Mouse (Mus musculus) forebrain, postnatal 0 days (tissue): ENCODE results near the gene Dap. TPM values are rescaled to one million over a fixed set of nuclear protein-coding genes. Genes with fewer than 3 reads are reported as not detected.

Experiments used
- ATAC-seq: fragments of 200-750 bp; cut with Nextera tagmentation; 2 replicates; pipeline ENCODE4 v1.8.0; 2017; ENCODE audit warnings: mild to moderate bottlenecking, moderate library complexity
- DNase-seq: peaks from one replicate; pipeline ENCODE4 v3.0.0-alpha.2; 2015
- H3K27ac ChIP-seq: fragments of 300-500 bp; sonication (generic); 2 replicates; pipeline ENCODE4 v1.5.1; 2014; ENCODE audit warnings: low read depth, mild to moderate bottlenecking, antibody characterized with exemption, low read length, moderate library complexity, mixed read lengths
- H3K27me3 ChIP-seq: fragments of 300-500 bp; sonication (generic); 2 replicates; pipeline ENCODE4 v1.6.1; 2014; ENCODE audit warnings: mild to moderate bottlenecking, low read length, mixed read lengths; ENCODE audit not compliant: insufficient read depth
- H3K36me3 ChIP-seq: fragments of 300-500 bp; sonication (generic); 2 replicates; pipeline ENCODE4 v1.6.1; 2014; ENCODE audit warnings: mild to moderate bottlenecking, moderate library complexity; ENCODE audit not compliant: insufficient read depth
- H3K4me1 ChIP-seq: fragments of 300-500 bp; sonication (generic); 2 replicates; pipeline ENCODE4 v1.6.1; 2014; ENCODE audit warnings: antibody characterized with exemption; ENCODE audit not compliant: insufficient read depth
- H3K4me2 ChIP-seq: fragments of 300-500 bp; sonication (generic); 2 replicates; pipeline ENCODE4 v1.6.1; 2014; ENCODE audit warnings: low read depth, mild to moderate bottlenecking, moderate library complexity
- H3K4me3 ChIP-seq: fragments of 300-500 bp; sonication (generic); 2 replicates; pipeline ENCODE4 v1.5.1; 2014; ENCODE audit warnings: low read depth, low read length, mixed read lengths
- H3K9ac ChIP-seq: fragments of 300-500 bp; sonication (generic); 2 replicates; pipeline ENCODE4 v1.6.1; 2014; ENCODE audit warnings: mild to moderate bottlenecking
- H3K9me3 ChIP-seq: fragments of 300-500 bp; sonication (generic); 2 replicates; pipeline ENCODE4 v1.6.1; 2016; ENCODE audit warnings: low read length
- CTCF ChIP-seq: sonication (generic); IDR thresholded peaks from 2 replicates; pipeline ENCODE4 v1.5.1; 2016; ENCODE audit warnings: antibody characterized with exemption, control low read depth, low read depth
- WGBS: fragments of 180-500 bp; shearing (Covaris S2); extraction: QIAGEN DNeasy Blood & Tissue Kit; methylation state at CpG from one replicate; pipeline ENCODE4 v1.1.7; 2014; 5-methylcytosine and 5-hydroxymethylcytosine counted together
- polyA plus RNA-seq: library from polyadenylated mRNA; unstranded; fragments of >200 nt; fragmentation: Nextera tagmentation; extraction: Ambion mirVana; gene quantifications from 2 replicates; pipeline ENCODE4 v1.2.1, GENCODE M21; 2015
- total RNA-seq: library from RNA; depleted of rRNA; stranded (reverse); fragments of >200 nt; gene quantifications from 2 replicates; pipeline ENCODE4 v1.2.3, GENCODE M21; 2014

Dap gene
- total and polyA plus RNA-seq, 2 experiments from 2014 or later, result 16.1 to 22.6 TPM

- H3K27ac ChIP-seq, result no peak overlapping the region
- no peaks in the 10 kb centered on the region for H3K27me3 ChIP-seq
Observed at GRCm38 (mm10) chr15:31207346-31208093, 16.6 kb upstream of the Dap start.

GRCm38 (mm10) chr15:31211910-31212309 lies 12.2 kb upstream of the Dap start:
- Histone ChIP-seq H3K36me3 (no peaks in the 10 kb centered on the region), H3K27ac (no peak overlapping the region), H3K4me2 (no peak overlapping the region), H3K4me1 (no peaks in the 10 kb centered on the region), H3K4me3 (no peak overlapping the region), H3K9ac (no peak overlapping the region), H3K9me3 (no peaks in the 10 kb centered on the region), H3K27me3 (no peaks in the 10 kb centered on the region)
- no peak for DNase-seq
- no peak for ATAC-seq
- WGBS, result 53% methylated on average over 7 of the region's 7 CpGs
- no peak for TF ChIP-seq CTCF

More at GRCm38 (mm10) chr15:31207346-31208093, 16.6 kb upstream of the Dap start:
- no peaks in the 10 kb centered on the region for H3K4me1 ChIP-seq
- 66% methylated on average over 9 of the region's 9 CpGs for WGBS
- H3K9ac ChIP-seq, result no peak overlapping the region
- no peaks in the 10 kb centered on the region for H3K36me3 ChIP-seq
- no peaks in the 10 kb centered on the region for H3K9me3 ChIP-seq
- H3K4me3 ChIP-seq, result no peak overlapping the region
- DNase-seq (peak; percentile 27), ATAC-seq (peak; percentile 67)
- no peak overlapping the region for H3K4me2 ChIP-seq
- TF ChIP-seq CTCF, result no peak

GRCm38 (mm10) chr15:31213619-31214270 lies 10.4 kb upstream of the Dap start:
- Histone ChIP-seq H3K4me1 (no peaks in the 10 kb centered on the region), H3K27me3 (no peaks in the 10 kb centered on the region), H3K27ac (no peak overlapping the region), H3K4me2 (no peak overlapping the region), H3K9me3 (no peaks in the 10 kb centered on the region), H3K4me3 (no peak overlapping the region), H3K36me3 (no peaks in the 10 kb centered on the region), H3K9ac (no peak overlapping the region)
- TF ChIP-seq CTCF, result no peak
- no peak for ATAC-seq
- no peak for DNase-seq
- 93% methylated on average over 3 of the region's 3 CpGs for WGBS

- ATAC-seq (no peak), DNase-seq (no peak)
- H3K9me3 ChIP-seq, result no peaks in the 10 kb centered on the region
- H3K4me3 ChIP-seq, result no peak overlapping the region
- 88% methylated on average over 6 of the region's 6 CpGs for WGBS
- H3K27me3 ChIP-seq, result no peaks in the 10 kb centered on the region
- H3K4me2 ChIP-seq, result no peak overlapping the region
- no peaks in the 10 kb centered on the region for H3K36me3 ChIP-seq
- peaks cover 3% of the 10 kb centered on the region; the same call in 1 of the 2 replicates for H3K4me1 ChIP-seq
- H3K9ac ChIP-seq, result no peak overlapping the region
- no peak for TF ChIP-seq CTCF
- H3K27ac ChIP-seq, result no peak overlapping the region
Observed at GRCm38 (mm10) chr15:31222216-31222615, 1.9 kb upstream of the Dap start.

GRCm38 (mm10) chr15:31223596-31224134 lies 449 bp upstream of the Dap start:
- ATAC-seq (no peak; the same call in 1 of the 2 replicates), DNase-seq (no peak)
- no peaks in the 10 kb centered on the region for H3K27me3 ChIP-seq
- peak overlapping the region; percentile 80 for H3K4me2 ChIP-seq
- H3K4me1 ChIP-seq, result peaks cover 3% of the 10 kb centered on the region; the same call in 1 of the 2 replicates
- peak overlapping the region; percentile 84 for H3K9ac ChIP-seq
- 38% methylated on average over 15 of the region's 15 CpGs for WGBS
- no peak for TF ChIP-seq CTCF
- peak overlapping the region; percentile 78 for H3K4me3 ChIP-seq
- no peaks in the 10 kb centered on the region for H3K36me3 ChIP-seq
- H3K9me3 ChIP-seq, result no peaks in the 10 kb centered on the region
- peak overlapping the region; percentile 67 for H3K27ac ChIP-seq

- peak overlapping the region; percentile 84 for H3K9ac ChIP-seq
- no peaks in the 10 kb centered on the region for H3K36me3 ChIP-seq
- no peaks in the 10 kb centered on the region for H3K9me3 ChIP-seq
- H3K27me3 ChIP-seq, result no peaks in the 10 kb centered on the region
- H3K4me2 ChIP-seq, result peak overlapping the region; percentile 80
- 38% methylated on average over 13 of the region's 13 CpGs for WGBS
- no peak for TF ChIP-seq CTCF
- ATAC-seq, result no peak
- DNase-seq, result no peak
- peak overlapping the region; percentile 78 for H3K4me3 ChIP-seq
- peaks cover 3% of the 10 kb centered on the region; the same call in 1 of the 2 replicates for H3K4me1 ChIP-seq
- H3K27ac ChIP-seq, result peak overlapping the region; percentile 87
Observed at GRCm38 (mm10) chr15:31224806-31225642, 910 bp downstream of the Dap start.
